Mouse (Mus musculus) embryonic facial prominence, embryonic 15.5 days (tissue): ENCODE results near the gene Olfr905. TPM values are rescaled to one million over a fixed set of nuclear protein-coding genes. Genes with fewer than 3 reads are reported as not detected.

Source experiments
- polyA plus RNA-seq: library from polyadenylated mRNA; unstranded; fragments of >200 nt; fragmentation: Nextera tagmentation; extraction: Ambion mirVana; gene quantifications from 2 replicates; pipeline ENCODE4 v1.2.1, GENCODE M21; 2015

The Olfr905 gene
- polyA plus RNA-seq, 1 experiment from 2014 or later = 0.05 TPM

Other genes starting within 250 kb of the Olfr905 start
- not detected in 2 replicates for gene Olfr143, start 218.3 kb upstream of the Olfr905 start, polyA plus RNA-seq
- gene Olfr895, start 203.3 kb upstream of the Olfr905 start, polyA plus RNA-seq = not detected in 2 replicates
- gene Olfr896-ps1, start 180.0 kb upstream of the Olfr905 start, polyA plus RNA-seq = not detected in 2 replicates
- 0.20 TPM in 1 of 2 replicates, not detected in the other for gene Olfr25, start 142.0 kb upstream of the Olfr905 start, polyA plus RNA-seq
- gene Olfr898, start 122.7 kb upstream of the Olfr905 start, polyA plus RNA-seq = not detected in 2 replicates
- 0.11 and 0.20 TPM in 2 replicates for gene Olfr250, start 104.2 kb upstream of the Olfr905 start, polyA plus RNA-seq
- not detected in 2 replicates for gene Olfr251, start 94.0 kb upstream of the Olfr905 start, polyA plus RNA-seq
- not detected in 2 replicates for gene Olfr147, start 69.4 kb upstream of the Olfr905 start, polyA plus RNA-seq
- gene Olfr901, start 41.7 kb upstream of the Olfr905 start, polyA plus RNA-seq = not detected in 2 replicates
- not detected in 2 replicates for gene Olfr902, start 23.5 kb upstream of the Olfr905 start, polyA plus RNA-seq
- not detected in 2 replicates for gene Olfr904, start 8.0 kb upstream of the Olfr905 start, polyA plus RNA-seq
- not detected in 2 replicates for gene Olfr906, start 16.0 kb downstream of the Olfr905 start, polyA plus RNA-seq
- not detected in 2 replicates for gene Olfr907, start 24.7 kb downstream of the Olfr905 start, polyA plus RNA-seq
- not detected in 2 replicates for gene Olfr911-ps1, start 50.5 kb downstream of the Olfr905 start, polyA plus RNA-seq
- 0.11 TPM in 1 of 2 replicates, not detected in the other for gene Olfr910, start 66.7 kb downstream of the Olfr905 start, polyA plus RNA-seq
- gene Olfr912, start 109.1 kb downstream of the Olfr905 start, polyA plus RNA-seq = not detected in 2 replicates
- gene Olfr913, start 121.7 kb downstream of the Olfr905 start, polyA plus RNA-seq = not detected in 2 replicates
- not detected in 2 replicates for gene Olfr914, start 134.0 kb downstream of the Olfr905 start, polyA plus RNA-seq
- not detected in 2 replicates for gene Olfr916, start 188.8 kb downstream of the Olfr905 start, polyA plus RNA-seq
- gene Olfr917, start 194.7 kb downstream of the Olfr905 start, polyA plus RNA-seq = not detected in 2 replicates
- 0.05 TPM in 1 of 2 replicates, not detected in the other for gene Olfr918, start 203.5 kb downstream of the Olfr905 start, polyA plus RNA-seq
- not detected in 2 replicates for gene Olfr919, start 232.6 kb downstream of the Olfr905 start, polyA plus RNA-seq
- gene Vwa5a, start 247.2 kb downstream of the Olfr905 start, polyA plus RNA-seq = 28.9 and 30.4 TPM in 2 replicates